Mouse (Mus musculus) neural tube, embryonic 12.5 days (tissue): ENCODE results near the gene Mup1. TPM values are rescaled to one million over a fixed set of nuclear protein-coding genes. Genes with fewer than 3 reads are reported as not detected.
"Not testable (repeated sequence)": the region's sequence is repeated elsewhere in the genome, so short reads cannot be mapped to it uniquely, and the experiment has no call there.

ENCODE experiments used
- ATAC-seq: fragments of 200-750 bp; cut with Nextera tagmentation; 2 replicates; pipeline ENCODE4 v1.8.0; 2017; ENCODE audit warnings: low read depth, mild to moderate bottlenecking, moderate TSS enrichment, moderate library complexity; ENCODE audit not compliant: low FRiP score
- H3K27ac ChIP-seq: fragments of 300-500 bp; sonication (generic); 2 replicates; pipeline ENCODE4 v1.5.1; 2016
- H3K27me3 ChIP-seq: fragments of 300-500 bp; sonication (generic); replicated peaks from 2 replicates; pipeline ENCODE4 v1.6.1; 2016; ENCODE audit warnings: mild to moderate bottlenecking
- H3K36me3 ChIP-seq: fragments of 300-500 bp; sonication (generic); 2 replicates; pipeline ENCODE4 v1.6.1; 2016; ENCODE audit warnings: mild to moderate bottlenecking
- H3K4me1 ChIP-seq: fragments of 300-500 bp; sonication (generic); 2 replicates; pipeline ENCODE4 v1.6.1; 2016
- H3K4me2 ChIP-seq: fragments of 300-500 bp; sonication (generic); replicated peaks from 2 replicates; pipeline ENCODE4 v1.6.1; 2016; ENCODE audit warnings: mild to moderate bottlenecking
- H3K4me3 ChIP-seq: fragments of 300-500 bp; sonication (generic); 2 replicates; pipeline ENCODE4 v1.5.1; 2016
- H3K9ac ChIP-seq: fragments of 300-500 bp; sonication (generic); 2 replicates; pipeline ENCODE4 v1.6.1; 2016; ENCODE audit warnings: mild to moderate bottlenecking
- H3K9me3 ChIP-seq: fragments of 300-500 bp; sonication (generic); 2 replicates; pipeline ENCODE4 v1.6.1; 2016; ENCODE audit warnings: mild to moderate bottlenecking
- whole genome bisulfite sequencing: fragments of 180-500 bp; shearing (Covaris S2); methylation state at CpG from one replicate; pipeline ENCODE4 v1.1.7; 2016; 5-methylcytosine and 5-hydroxymethylcytosine counted together
- polyA plus RNA-seq: library from polyadenylated mRNA; unstranded; fragments of >200 nt; fragmentation: Nextera tagmentation; extraction: Ambion mirVana; gene quantifications from 2 replicates; pipeline ENCODE4 v1.2.1, GENCODE M21; 2016

Gene Mup1
- polyA plus RNA-seq: not detected in 2 replicates

DNA sequence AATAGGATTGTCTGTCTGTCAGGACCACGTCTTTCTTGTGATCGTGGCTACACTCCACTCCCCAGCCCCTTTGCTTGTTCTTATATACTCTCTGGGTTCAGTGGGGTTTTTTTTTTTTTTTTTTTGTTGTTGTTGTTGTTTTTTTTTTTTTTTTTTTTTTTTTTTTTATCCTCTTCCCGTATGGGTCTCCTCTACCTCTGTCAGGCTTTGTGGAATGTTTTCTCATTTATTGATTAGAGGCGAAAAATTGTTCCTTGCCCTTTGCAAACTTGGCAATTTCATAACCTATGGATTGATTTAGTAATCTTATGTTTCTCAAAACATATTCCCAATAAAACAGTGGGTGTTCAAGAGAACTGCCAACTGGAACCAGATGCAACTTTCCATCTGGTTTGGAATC, at the start of gene Mup1:
Mup1 (minus strand) TSS at position 101 of the 400 bp plus-strand sequence.
- not testable (repeated sequence) for ATAC-seq, H3K4me3 ChIP-seq, H3K4me2 ChIP-seq, H3K27ac ChIP-seq, H3K9me3 ChIP-seq, H3K9ac ChIP-seq, H3K4me1 ChIP-seq, H3K27me3 ChIP-seq, H3K36me3 ChIP-seq
- WGBS: 80% methylated on average over 3 of the region's 4 CpGs

Other genes with a start within 250 kb of the Mup1 start
- 1.0 and 2.7 TPM in 2 replicates for gene Mup9, start 80.0 kb downstream of the Mup1 start, polyA plus RNA-seq
- gene Mup10, start 80.2 kb upstream of the Mup1 start, polyA plus RNA-seq: 0.84 and 1.5 TPM in 2 replicates
- 1.5 TPM in 1 of 2 replicates, not detected in the other for gene Mup11, start 160.5 kb upstream of the Mup1 start, polyA plus RNA-seq
- gene Mup12, start 239.4 kb upstream of the Mup1 start, polyA plus RNA-seq: not detected in 2 replicates